Mouse (Mus musculus) cortical plate, adult 2 months (tissue): ENCODE results near the gene Kcnj14. TPM values are rescaled to one million over a fixed set of nuclear protein-coding genes. Genes with fewer than 3 reads are reported as not detected.

Experiments used
- H3K27ac ChIP-seq: fragments of 200-500 bp; 2 replicates; pipeline ENCODE4 v1.5.1; 2012; ENCODE audit warnings: low read length, control low read depth, inconsistent platforms; ENCODE audit not compliant: insufficient read depth
- H3K4me1 ChIP-seq: fragments of 200-500 bp; 2 replicates; pipeline ENCODE4 v1.6.1; 2011; ENCODE audit warnings: low read length; ENCODE audit not compliant: control insufficient read depth, insufficient read depth
- H3K4me3 ChIP-seq: fragments of 200-500 bp; 2 replicates; pipeline ENCODE4 v1.5.1; 2011; ENCODE audit warnings: mild to moderate bottlenecking, low read length, control low read depth; ENCODE audit not compliant: insufficient read depth
- CTCF ChIP-seq: fragments of 200-500 bp; IDR thresholded peaks from 2 replicates; pipeline ENCODE4 v1.5.1; 2011; ENCODE audit warnings: mild to moderate bottlenecking, control low read depth, low read length; ENCODE audit not compliant: insufficient read depth; ENCODE audit errors: extremely low read depth
- POLR2A ChIP-seq: fragments of 200-500 bp; IDR thresholded peaks from 2 replicates; pipeline ENCODE4 v1.6.1; 2011; ENCODE audit warnings: mild to moderate bottlenecking, low read length, control low read depth; ENCODE audit not compliant: insufficient read depth; ENCODE audit errors: extremely low read depth
- polyA plus RNA-seq: library from polyadenylated mRNA; depleted of rRNA; stranded (reverse); fragments of >200 nt; gene quantifications from 2 replicates; pipeline ENCODE4 v1.2.3, GENCODE M21; 2012

Gene Kcnj14
- polyA plus RNA-seq, 1 experiment: 1.8 TPM

GRCm38 (mm10) chr7:45787642-45788041 lies 36.9 kb downstream of the Kcnj14 start:
- Histone ChIP-seq H3K4me1 (no peaks in the 10 kb centered on the region), H3K27ac (no peak overlapping the region), H3K4me3 (peak overlapping the region; percentile 57; the same call in 1 of the 2 replicates)
- TF ChIP-seq POLR2A (no peak), CTCF (no peak)

- TF ChIP-seq CTCF: no peak
- TF ChIP-seq POLR2A: peak; percentile 81; the same call in 1 of the 2 replicates
- Histone ChIP-seq H3K27ac (no peak overlapping the region), H3K4me3 (peak overlapping the region; percentile 57), H3K4me1 (no peaks in the 10 kb centered on the region)
These were observed 37.7 kb downstream of the Kcnj14 start for GRCm38 (mm10) chr7:45786661-45787413.

DNA sequence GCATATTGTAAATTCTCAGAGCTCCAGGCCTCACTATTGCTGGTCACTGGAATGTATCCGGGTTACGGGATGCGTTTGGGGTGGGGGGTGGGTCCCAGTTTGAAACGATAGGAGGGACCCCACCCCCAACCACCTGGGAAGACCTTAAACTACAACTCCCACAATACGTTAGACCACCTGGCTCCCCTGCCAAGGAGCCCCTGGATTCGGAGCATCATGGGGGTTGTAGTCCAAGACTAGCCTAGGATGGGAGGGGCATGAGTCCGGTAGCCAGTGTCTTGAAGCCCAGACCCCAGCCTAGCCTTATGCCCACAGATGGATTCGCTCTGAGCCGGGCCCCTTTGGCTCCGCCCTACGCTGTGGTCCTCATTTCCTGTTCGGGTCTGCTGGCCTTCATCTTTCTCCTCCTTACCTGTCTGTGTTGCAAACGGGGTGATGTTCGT lies 38.4 kb downstream of the Kcnj14 start:
- H3K4me1 ChIP-seq: no peaks in the 10 kb centered on the region
- TF ChIP-seq CTCF (no peak), POLR2A (no peak)
- no peak overlapping the region for H3K27ac ChIP-seq
- peak overlapping the region; percentile 57 for H3K4me3 ChIP-seq

- no peak overlapping the region for H3K27ac ChIP-seq
- TF ChIP-seq CTCF: no peak
- no peak for TF ChIP-seq POLR2A
- H3K4me1 ChIP-seq: no peaks in the 10 kb centered on the region
- peak overlapping the region; percentile 57 for H3K4me3 ChIP-seq
These were observed 39.0 kb downstream of the Kcnj14 start for GRCm38 (mm10) chr7:45785388-45786135.

DNA sequence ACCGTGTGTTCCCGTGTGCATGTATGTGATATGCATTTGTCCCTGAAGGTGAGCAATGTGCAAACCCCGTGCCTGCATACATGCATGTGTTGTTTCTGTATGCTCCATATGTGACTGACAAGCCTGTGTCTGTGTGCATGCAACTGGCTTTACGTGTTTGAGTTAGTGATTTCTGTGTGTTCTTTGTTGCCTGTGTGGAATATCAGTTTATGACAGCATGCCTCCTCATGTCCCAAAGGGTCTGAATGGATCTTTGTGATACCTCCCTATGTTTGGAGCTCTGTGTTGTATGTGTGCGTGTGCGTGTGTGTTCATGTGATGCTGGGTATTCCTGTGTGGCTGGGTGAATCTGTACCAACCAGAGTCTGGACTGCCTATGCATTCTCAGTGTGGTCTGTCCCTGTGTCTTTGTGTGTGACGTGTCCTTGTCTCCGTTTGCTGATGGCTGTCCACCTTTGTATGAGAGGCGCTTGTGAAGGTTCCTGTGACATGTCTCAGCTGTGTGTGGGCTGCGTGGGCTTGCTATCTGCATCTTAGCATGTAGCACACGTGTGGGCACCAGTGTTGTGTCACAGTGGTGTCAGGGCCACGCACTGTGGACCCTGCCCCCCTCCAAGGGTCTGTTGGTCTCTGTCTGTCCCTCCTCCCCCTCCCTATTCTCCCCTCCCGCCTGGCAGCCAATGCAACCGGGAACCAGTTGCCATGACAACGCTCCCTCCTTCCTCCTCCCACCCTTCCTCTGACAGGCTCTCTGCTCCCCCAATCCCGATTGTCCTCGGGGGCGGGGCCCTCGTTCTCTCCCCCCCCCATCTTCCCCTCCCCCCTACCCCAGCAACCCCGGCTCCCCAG lies 39.8 kb downstream of the Kcnj14 start, which contains the start of gene Sult2b1:
Sult2b1 (minus strand) TSS at position 146 of the 849 bp plus-strand sequence.
- TF ChIP-seq POLR2A: peak; percentile 68; the same call in 1 of the 2 replicates
- TF ChIP-seq CTCF: no peak
- Histone ChIP-seq H3K27ac (peak within 1 kb of the TSS; percentile 35), H3K4me3 (peak within 1 kb of the TSS; percentile 57), H3K4me1 (no peaks in the 10 kb centered on the region)

DNA sequence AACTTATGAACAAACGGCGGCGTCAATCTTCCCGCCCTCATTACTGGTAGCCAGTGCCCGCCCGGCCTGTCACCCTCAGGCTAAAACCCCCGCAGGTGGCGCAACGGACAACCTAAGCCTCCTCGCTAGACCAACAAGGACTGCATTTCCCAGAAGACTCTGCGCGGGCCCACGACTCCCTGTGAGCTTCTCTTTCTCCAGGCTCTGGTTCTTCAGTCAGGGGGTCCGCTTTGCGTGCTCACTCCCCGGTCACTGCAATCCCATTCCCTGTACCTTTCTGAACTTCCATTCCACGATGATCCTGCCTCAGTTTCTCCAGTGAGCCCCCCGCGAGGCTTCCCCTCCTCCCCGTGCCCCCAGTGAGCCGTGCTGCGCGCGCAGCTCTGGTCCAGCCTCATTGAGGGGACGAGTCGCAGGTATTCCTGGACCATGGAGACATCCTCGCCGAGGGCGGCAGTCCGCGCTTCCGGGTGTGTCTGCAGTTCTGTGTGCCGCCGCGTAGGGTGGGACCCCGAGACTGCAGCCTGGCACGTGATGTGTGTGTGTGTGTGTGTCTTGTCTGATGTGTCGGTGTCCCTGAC lies 41.0 kb downstream of the Kcnj14 start, which contains the start of gene Lmtk3:
Lmtk3 (plus strand) TSS at position 228 of the 581 bp plus-strand sequence.
- TF ChIP-seq POLR2A (peak; percentile 57), CTCF (0 out of 2 replicates have a peak, but pooled peaks have one; percentile 11)
- Histone ChIP-seq H3K27ac (peak within 1 kb of the TSS; percentile 35), H3K4me3 (peak within 1 kb of the TSS; percentile 57), H3K4me1 (no peaks in the 10 kb centered on the region)

GRCm38 (mm10) chr7:45782271-45782670 lies 42.3 kb downstream of the Kcnj14 start:
- H3K4me3 ChIP-seq: no peak overlapping the region

DNA sequence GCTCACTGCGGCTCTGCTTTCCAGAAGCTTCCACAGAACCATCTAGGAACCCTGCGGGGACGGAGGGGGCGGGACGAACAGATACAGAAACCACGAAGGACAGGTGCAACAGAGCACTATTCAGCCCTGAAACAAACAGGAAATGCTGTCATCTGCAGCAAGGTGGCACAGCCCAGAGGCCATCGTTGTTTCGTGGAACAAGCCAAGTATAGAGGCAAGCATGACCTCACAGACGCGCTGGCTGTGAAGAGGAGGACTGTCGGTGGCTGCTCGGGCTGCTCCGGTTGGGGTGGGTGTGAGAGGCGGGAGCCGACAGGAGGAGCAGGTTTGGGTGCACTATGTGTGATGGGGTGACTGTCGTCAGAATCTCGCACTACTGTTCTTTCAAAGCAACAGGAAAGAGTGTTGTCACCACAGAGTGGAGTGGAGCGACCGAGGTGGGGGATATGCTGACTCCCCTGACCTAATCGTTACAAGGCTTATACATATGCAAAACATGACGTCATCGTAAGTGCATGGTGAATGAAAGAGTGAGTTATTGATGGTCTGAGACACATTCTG lies 45.4 kb downstream of the Kcnj14 start:
- TF ChIP-seq CTCF (no peak), POLR2A (no peak)
- Histone ChIP-seq H3K27ac (no peak overlapping the region), H3K4me3 (peak overlapping the region; percentile 11; the same call in 1 of the 2 replicates), H3K4me1 (no peaks in the 10 kb centered on the region)

More at GRCm38 (mm10) chr7:45782271-45782670, 42.3 kb downstream of the Kcnj14 start:
- Histone ChIP-seq H3K4me1 (no peaks in the 10 kb centered on the region), H3K27ac (no peak overlapping the region)
- no peak for TF ChIP-seq POLR2A
- no peak for TF ChIP-seq CTCF

DNA sequence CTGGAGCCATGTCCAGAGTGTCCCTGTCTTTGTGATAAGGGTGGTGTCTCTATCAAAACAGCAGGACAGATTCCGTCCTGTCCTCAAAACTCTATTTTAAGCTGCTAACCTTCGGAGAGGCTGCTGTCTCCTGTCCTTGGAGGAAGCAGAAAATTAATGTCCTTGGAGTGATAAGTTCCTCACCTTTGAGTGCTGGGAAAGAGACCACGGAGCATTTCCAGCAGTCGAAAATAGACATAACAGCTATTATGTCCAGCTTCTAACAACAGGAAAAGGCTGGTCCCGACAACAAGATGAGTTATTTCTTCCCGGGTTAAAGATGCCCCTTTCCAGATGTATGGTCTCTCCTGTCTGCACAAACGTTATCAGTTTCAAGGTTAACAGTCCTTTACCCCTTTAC lies 49.3 kb downstream of the Kcnj14 start:
- Histone ChIP-seq H3K27ac (no peak overlapping the region), H3K4me1 (no peaks in the 10 kb centered on the region), H3K4me3 (no peak overlapping the region)
- TF ChIP-seq POLR2A (no peak), CTCF (no peak)
